Mouse (Mus musculus) E14TG2a.4 (cell line): ENCODE results near the gene Shisa6.

Experiments
- CTCF ChIP-seq: conservative IDR thresholded peaks from 2 replicates; pipeline ENCODE4 v1.5.1; 2014; ENCODE audit warnings: low read length
- NANOG ChIP-seq: IDR thresholded peaks from 2 replicates; pipeline ENCODE4 v1.6.1; 2014; ENCODE audit warnings: borderline replicate concordance, low read length, mixed read lengths

DNA sequence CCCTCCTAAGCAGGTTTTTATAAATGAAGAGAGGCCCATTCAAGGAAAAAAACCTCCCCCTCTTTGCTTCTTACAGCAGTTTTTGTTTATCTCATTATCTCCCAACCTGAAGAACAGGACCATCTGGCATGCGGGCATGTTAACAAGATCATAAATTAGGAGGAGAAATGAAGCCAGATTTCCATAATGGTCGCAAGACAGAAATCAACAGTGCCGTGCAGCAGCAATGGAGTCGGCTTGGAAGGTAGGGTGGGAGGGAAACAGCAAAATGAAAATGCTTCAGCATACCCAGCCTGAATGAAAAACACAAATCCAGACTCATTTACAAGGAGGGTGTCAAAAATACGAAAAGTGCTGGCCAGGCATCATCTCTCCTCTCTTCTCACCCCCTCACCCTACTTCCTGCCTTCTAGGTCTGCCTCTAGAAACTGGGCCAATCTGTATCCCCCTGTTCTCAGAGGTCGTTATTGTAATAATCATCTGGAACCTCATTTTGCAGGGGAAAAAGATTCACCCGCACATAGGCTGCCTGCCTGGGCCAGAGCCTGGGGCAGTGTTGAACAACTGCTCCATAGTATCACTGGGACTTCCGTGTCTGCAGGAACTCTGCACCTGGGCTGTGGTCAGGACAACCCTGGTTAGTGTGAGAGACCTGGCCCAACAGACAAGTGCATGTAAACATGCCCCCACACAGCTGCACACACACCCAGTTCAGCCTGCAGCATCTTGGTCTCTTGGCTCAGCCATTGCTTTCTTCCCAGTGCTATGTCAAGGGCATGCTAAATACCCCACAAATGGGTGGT, 251.7 kb downstream of the Shisa6 start:
- TF ChIP-seq CTCF (no peak), NANOG (no peak)
